Mouse (Mus musculus) intestine, embryonic 15.5 days (tissue): Measurements from ENCODE around the gene Morn2. TPM values are rescaled to one million over a fixed set of nuclear protein-coding genes. Genes with fewer than 3 reads are reported as not detected.

Experiments
- ATAC-seq: fragments of 200-750 bp; cut with Nextera tagmentation; 2 replicates; pipeline ENCODE4 v1.8.0; 2017; ENCODE audit warnings: moderate TSS enrichment, moderate library complexity
- H3K27ac ChIP-seq: fragments of 300-500 bp; sonication (generic); 2 replicates; pipeline ENCODE4 v1.5.1; 2015; ENCODE audit warnings: mild to moderate bottlenecking, inconsistent platforms
- H3K27me3 ChIP-seq: fragments of 300-500 bp; sonication (generic); replicated peaks from 2 replicates; pipeline ENCODE4 v1.6.1; 2015; ENCODE audit warnings: inconsistent platforms
- H3K36me3 ChIP-seq: fragments of 300-500 bp; sonication (generic); 2 replicates; pipeline ENCODE4 v1.6.1; 2015; ENCODE audit warnings: inconsistent platforms
- H3K4me1 ChIP-seq: fragments of 300-500 bp; sonication (generic); replicated peaks from 2 replicates; pipeline ENCODE4 v1.6.1; 2015; ENCODE audit warnings: inconsistent platforms
- H3K4me2 ChIP-seq: fragments of 300-500 bp; sonication (generic); replicated peaks from 2 replicates; pipeline ENCODE4 v1.6.1; 2015; ENCODE audit warnings: mild to moderate bottlenecking, inconsistent platforms
- H3K4me3 ChIP-seq: fragments of 300-500 bp; sonication (generic); replicated peaks from 2 replicates; pipeline ENCODE4 v1.5.1; 2015; ENCODE audit warnings: inconsistent platforms
- H3K9ac ChIP-seq: fragments of 300-500 bp; sonication (generic); 2 replicates; pipeline ENCODE4 v1.6.1; 2015; ENCODE audit warnings: inconsistent platforms
- H3K9me3 ChIP-seq: fragments of 300-500 bp; sonication (generic); 2 replicates; pipeline ENCODE4 v1.6.1; 2016; ENCODE audit warnings: inconsistent platforms
- WGBS: fragments of 180-500 bp; shearing (Covaris S2); methylation state at CpG from one replicate; pipeline ENCODE4 v1.1.7; 2015; 5-methylcytosine and 5-hydroxymethylcytosine counted together
- polyA plus RNA-seq: library from polyadenylated mRNA; unstranded; fragments of >200 nt; fragmentation: Nextera tagmentation; extraction: Ambion mirVana; gene quantifications from 2 replicates; pipeline ENCODE4 v1.2.1, GENCODE M21; 2015

Gene Morn2
- polyA plus RNA-seq, 1 experiment from 2014 or later = 22.4 TPM

- H3K9me3 ChIP-seq = no peaks in the 10 kb centered on the region
- H3K27ac ChIP-seq = no peak overlapping the region
- H3K36me3 ChIP-seq = no peaks in the 10 kb centered on the region
- no peak overlapping the region for H3K9ac ChIP-seq
- H3K4me3 ChIP-seq = no peak overlapping the region
- no peak overlapping the region for H3K4me2 ChIP-seq
- no peaks in the 10 kb centered on the region for H3K4me1 ChIP-seq
- no peak for ATAC-seq
- WGBS = 81% methylated on average over 3 of the region's 3 CpGs
- H3K27me3 ChIP-seq = no peaks in the 10 kb centered on the region
Observed at GRCm38 (mm10) chr17:80326431-80326830, 36.4 kb downstream of the Morn2 start.

- Histone ChIP-seq H3K4me1 (no peaks in the 10 kb centered on the region), H3K36me3 (no peaks in the 10 kb centered on the region), H3K4me3 (no peak overlapping the region), H3K27me3 (no peaks in the 10 kb centered on the region), H3K9ac (no peak overlapping the region), H3K27ac (no peak overlapping the region), H3K4me2 (no peak overlapping the region), H3K9me3 (no peaks in the 10 kb centered on the region)
- 61% methylated on average over 2 of the region's 2 CpGs for WGBS
- no peak for ATAC-seq
Observed at GRCm38 (mm10) chr17:80332386-80332785, 42.4 kb downstream of the Morn2 start.

- Histone ChIP-seq H3K4me3 (no peak overlapping the region), H3K9ac (no peak overlapping the region), H3K9me3 (no peaks in the 10 kb centered on the region), H3K36me3 (no peaks in the 10 kb centered on the region), H3K27ac (no peak overlapping the region), H3K4me1 (no peaks in the 10 kb centered on the region), H3K4me2 (no peak overlapping the region), H3K27me3 (no peaks in the 10 kb centered on the region)
- WGBS = 78% methylated on average over 4 of the region's 4 CpGs
- no peak for ATAC-seq
Observed at GRCm38 (mm10) chr17:80345277-80345676, 55.3 kb downstream of the Morn2 start.

- no peak overlapping the region for H3K27ac ChIP-seq
- no peaks in the 10 kb centered on the region for H3K27me3 ChIP-seq
- no peaks in the 10 kb centered on the region for H3K36me3 ChIP-seq
- ATAC-seq = no peak
- H3K9ac ChIP-seq = no peak overlapping the region
- H3K9me3 ChIP-seq = no peaks in the 10 kb centered on the region
- H3K4me2 ChIP-seq = no peak overlapping the region
- WGBS = 68% methylated on average over 11 of the region's 11 CpGs
- H3K4me3 ChIP-seq = no peak overlapping the region
- H3K4me1 ChIP-seq = no peaks in the 10 kb centered on the region
Observed at GRCm38 (mm10) chr17:80346591-80347125, 56.7 kb downstream of the Morn2 start.

Other genes starting within 250 kb of the Morn2 start
- 50.0 and 56.5 TPM in 2 replicates for gene Hnrnpll, start 227.9 kb upstream of the Morn2 start, polyA plus RNA-seq
- gene Galm, start 162.7 kb upstream of the Morn2 start, polyA plus RNA-seq = 67.2 and 71.1 TPM in 2 replicates
- 497 and 569 TPM in 2 replicates for gene Srsf7, start 82.9 kb upstream of the Morn2 start, polyA plus RNA-seq
- 0.11 and 0.16 TPM in 2 replicates for gene Ttc39d, start 82.7 kb upstream of the Morn2 start, polyA plus RNA-seq
- 44.9 and 49.1 TPM in 2 replicates for gene Gemin6, start 65.8 kb upstream of the Morn2 start, polyA plus RNA-seq
- 12.9 and 13.4 TPM in 2 replicates for gene Dhx57, start 273 bp downstream of the Morn2 start, polyA plus RNA-seq
- gene Arhgef33, start 17.2 kb downstream of the Morn2 start, polyA plus RNA-seq = 0.73 and 0.83 TPM in 2 replicates
- gene Gm10190, start 83.3 kb downstream of the Morn2 start, polyA plus RNA-seq = 0.92 and 1.4 TPM in 2 replicates
- gene Sos1, start 190.2 kb downstream of the Morn2 start, polyA plus RNA-seq = 4.7 and 4.9 TPM in 2 replicates